Mouse (Mus musculus) left cerebral cortex, adult 18-20 months (tissue): ENCODE data around the gene Gab1. TPM values are rescaled to one million over a fixed set of nuclear protein-coding genes. Genes with fewer than 3 reads are reported as not detected.

Experiments used
- DNase-seq, 2 experiments: peaks; one replicate each; pipeline ENCODE4 v3.0.0; 2021 to 2022; ENCODE audit warnings: low spot score in 2 of 2, mixed read lengths in 1 of 2
- total RNA-seq, 2 experiments: library from RNA; stranded (reverse); gene quantifications; 2 replicates each; pipeline ENCODE4 v1.2.3; 2021

Gene Gab1
- total RNA-seq, 2 experiments from 2014 or later = 12.8 to 16.1 TPM

- peak; percentile 85 to 90 for DNase-seq
Measured at GRCm38 (mm10) chr8:80753017-80753715, 127.2 kb downstream of the Gab1 start.

GRCm38 (mm10) chr8:80752429-80752828 is 127.9 kb downstream of the Gab1 start:
- DNase-seq = no peak

- DNase-seq = no peak
Measured at GRCm38 (mm10) chr8:80749091-80749490, 131.2 kb downstream of the Gab1 start.

- DNase-seq = no peak
Measured at GRCm38 (mm10) chr8:80739932-80740331, 140.4 kb downstream of the Gab1 start.

GRCm38 (mm10) chr8:80739155-80739924 is 141.0 kb downstream of the Gab1 start, which contains the start of gene Smarca5:
Gene Smarca5 (minus strand): TSS chr8:80739497.
- peak; percentile 91 to 93 for DNase-seq

GRCm38 (mm10) chr8:80738388-80739154 is 141.7 kb downstream of the Gab1 start:
- DNase-seq = peak; percentile 66 to 74

- no peak for DNase-seq
Measured at GRCm38 (mm10) chr8:80738046-80738387, 142.3 kb downstream of the Gab1 start.

GRCm38 (mm10) chr8:80732326-80732725 is 148.0 kb downstream of the Gab1 start:
- no peak for DNase-seq

GRCm38 (mm10) chr8:80714461-80714860 is 165.9 kb downstream of the Gab1 start:
- DNase-seq = no peak

Other genes with a start within 250 kb of the Gab1 start
- 10 to 100 TPM; 54.0 to 63.8 TPM for gene Smarca5, start 141.0 kb downstream of the Gab1 start, total RNA-seq
- 10 to 100 TPM; 22.2 to 24.8 TPM for gene Usp38, start 134.4 kb upstream of the Gab1 start, total RNA-seq